10 mouse cellular contexts compared by ENCODE assay signal in genomic region chr3:89842258-89842657, GRCm38 (mm10). TPM values are rescaled to one million over a fixed set of nuclear protein-coding genes. Genes with fewer than 3 reads are reported as not detected.
DNase-seq lines count a peak whose midpoint lies in the region; ATAC-seq and TF ChIP-seq lines count a peak whose summit lies in the region.
"Had no signal": no experiment of that assay in that cellular context is flagged by ENCODE, and none has a peak within 500 bp of the region (broad histone marks: within the 10 kb centered on the region; RNA-seq: fewer than 3 reads in every experiment).

No protein-coding gene starts in this region.

- no peak for TF ChIP-seq EP300 in stomach, postnatal 0 days (optimal IDR thresholded peaks at IDR 0.05)

- no peaks in the 10 kb centered on the region for H3K4me1 ChIP-seq in hindbrain, embryonic 11.5 days (replicated peaks; ENCODE audit: control insufficient read depth, insufficient read depth, low read length)
- H3K4me1 ChIP-seq in hindbrain, embryonic 13.5 days (replicated peaks), result no peaks in the 10 kb centered on the region
- H3K4me1 ChIP-seq in stomach, postnatal 0 days (replicated peaks; ENCODE audit: control insufficient read depth, insufficient read depth), result no peaks in the 10 kb centered on the region
- H3K4me1 ChIP-seq: stomach, embryonic 15.5 days had no signal

- H3K9ac ChIP-seq in hindbrain, embryonic 11.5 days (ENCODE audit: low read depth, low read length), result no peak overlapping the region
- H3K9ac ChIP-seq in hindbrain, embryonic 13.5 days, result no peak overlapping the region
- H3K9ac ChIP-seq in stomach, postnatal 0 days (ENCODE audit: low read length), result no peak overlapping the region
- H3K9ac ChIP-seq: embryonic facial prominence, embryonic 15.5 days; stomach, embryonic 15.5 days had no signal

- no peaks in the 10 kb centered on the region for H3K27me3 ChIP-seq in hindbrain, embryonic 11.5 days (ENCODE audit: control insufficient read depth, insufficient read depth, low read length)
- H3K27me3 ChIP-seq in hindbrain, embryonic 13.5 days, result no peaks in the 10 kb centered on the region
- no peaks in the 10 kb centered on the region for H3K27me3 ChIP-seq in stomach, postnatal 0 days (ENCODE audit: control insufficient read depth, insufficient read depth, low read length)
- H3K27me3 ChIP-seq: embryonic facial prominence, embryonic 15.5 days; stomach, embryonic 15.5 days had no signal

- no peaks in the 10 kb centered on the region for H3K9me3 ChIP-seq in hindbrain, embryonic 11.5 days (ENCODE audit: control insufficient read depth, low read length)
- H3K9me3 ChIP-seq in hindbrain, embryonic 13.5 days, result no peaks in the 10 kb centered on the region
- H3K9me3 ChIP-seq in stomach, postnatal 0 days (ENCODE audit: control insufficient read depth, low read length), result no peaks in the 10 kb centered on the region
- H3K9me3 ChIP-seq: embryonic facial prominence, embryonic 15.5 days; stomach, embryonic 15.5 days had no signal

- no peak for ATAC-seq in hindbrain, embryonic 11.5 days (ENCODE audit: low FRiP score)
- no peak for ATAC-seq in hindbrain, embryonic 13.5 days (ENCODE audit: low FRiP score)
- peak; percentile 47; the same call in 1 of the 2 replicates for ATAC-seq in granulocyte monocyte progenitor cell, adult 5-6 weeks (replicated peaks; ENCODE audit: poor library complexity, severe bottlenecking)
- ATAC-seq in stomach, postnatal 0 days (ENCODE audit: low FRiP score, low TSS enrichment), result no peak

- no peak overlapping the region for H3K4me3 ChIP-seq in hindbrain, embryonic 11.5 days (ENCODE audit: low read depth, low read length)
- H3K4me3 ChIP-seq in hindbrain, embryonic 13.5 days, result no peak overlapping the region
- no peak overlapping the region for H3K4me3 ChIP-seq in stomach, postnatal 0 days (ENCODE audit: low read depth, low read length)
- H3K4me3 ChIP-seq: embryonic facial prominence, embryonic 15.5 days; stomach, embryonic 15.5 days had no signal

- peak; percentile 47 for DNase-seq in hindbrain, embryonic 11.5 days (ENCODE audit: low spot score)
- DNase-seq in B cell, adult 2 months, result peak; percentile 66 to 69
- DNase-seq in MN1 (ENCODE audit: low spot score), result peak; percentile 45
- peak; percentile 63 for DNase-seq in stomach, postnatal 0 days (ENCODE audit: low spot score)
- no peak for DNase-seq in urinary bladder, adult 2 months (ENCODE audit: low spot score)
- no peak for DNase-seq in adrenal gland, adult (ENCODE audit: inconsistent age in 2 of 2, low spot score in 1 of 2)

- H3K27ac ChIP-seq in hindbrain, embryonic 11.5 days (ENCODE audit: low read depth, low read length), result no peak overlapping the region
- H3K27ac ChIP-seq in hindbrain, embryonic 13.5 days, result no peak overlapping the region
- H3K27ac ChIP-seq in stomach, postnatal 0 days (replicated peaks), result no peak overlapping the region
- H3K27ac ChIP-seq: embryonic facial prominence, embryonic 15.5 days; stomach, embryonic 15.5 days had no signal

- TF ChIP-seq CTCF in stomach, postnatal 0 days (IDR thresholded peaks at IDR 0.05; ENCODE audit: low read depth), result peak; percentile 74

- no peaks in the 10 kb centered on the region for H3K36me3 ChIP-seq in hindbrain, embryonic 11.5 days (ENCODE audit: control insufficient read depth, insufficient read depth, low read length)
- no peaks in the 10 kb centered on the region for H3K36me3 ChIP-seq in hindbrain, embryonic 13.5 days
- no peaks in the 10 kb centered on the region for H3K36me3 ChIP-seq in stomach, postnatal 0 days (ENCODE audit: control insufficient read depth, insufficient read depth, low read length)
- H3K36me3 ChIP-seq: embryonic facial prominence, embryonic 15.5 days; stomach, embryonic 15.5 days had no signal

- 65% methylated on average over 4 of the region's 4 CpGs for WGBS in hindbrain, embryonic 11.5 days
- WGBS in hindbrain, embryonic 13.5 days, result 77% methylated on average over 4 of the region's 4 CpGs
- 73% methylated on average over 4 of the region's 4 CpGs for WGBS in stomach, postnatal 0 days

- H3K4me2 ChIP-seq in hindbrain, embryonic 11.5 days (replicated peaks; ENCODE audit: low read depth, low read length), result no peak overlapping the region
- no peak overlapping the region for H3K4me2 ChIP-seq in hindbrain, embryonic 13.5 days
- no peak overlapping the region for H3K4me2 ChIP-seq in stomach, postnatal 0 days (replicated peaks; ENCODE audit: low read depth)
- H3K4me2 ChIP-seq: embryonic facial prominence, embryonic 15.5 days; stomach, embryonic 15.5 days had no signal

RNA-seq across cellular contexts. Expression of gene She, which starts 11.1 kb away (rescaled TPM):
- 2.2 TPM in 2 replicates for polyA plus RNA-seq in hindbrain, embryonic 11.5 days (2014; fragmentation: Nextera tagmentation; extraction: Ambion mirVana)
- 1.7 and 2.1 TPM in 2 replicates for polyA plus RNA-seq in hindbrain, embryonic 13.5 days (2015; fragmentation: Nextera tagmentation; extraction: Ambion mirVana)
- total RNA-seq in granulocyte monocyte progenitor cell, adult 5-6 weeks (2014; fragmentation: Nextera tagmentation), result not detected in 2 replicates
- not detected in 2 replicates for total RNA-seq in granulocyte monocyte progenitor cell, adult 5-6 weeks (2017)
- 1.4 and 1.5 TPM in 2 replicates for polyA plus RNA-seq in stomach, postnatal 0 days (2015; fragmentation: Nextera tagmentation; extraction: Ambion mirVana)
- 3.4 and 5.3 TPM in 2 replicates for polyA plus RNA-seq in urinary bladder, adult 2 months (2012; rRNA removed)

Comparison
In these comparisons a context has a peak if more than half of its experiments do, and no peak if none do; other contexts are left out.
1. DNase-seq: peak in hindbrain, embryonic 11.5 days (single experiment), B cell, adult 2 months (2 of 2), MN1 (single experiment) and stomach, postnatal 0 days (single experiment); none in urinary bladder, adult 2 months (single experiment) and adrenal gland, adult (0 of 2).